Mouse (Mus musculus): ENCODE results near the gene P3h3. TPM values are rescaled to one million over a fixed set of nuclear protein-coding genes. Genes with fewer than 3 reads are reported as not detected.

P3h3 gene
- polyA plus RNA-seq, 1 experiment = 9.3 TPM

DNA sequence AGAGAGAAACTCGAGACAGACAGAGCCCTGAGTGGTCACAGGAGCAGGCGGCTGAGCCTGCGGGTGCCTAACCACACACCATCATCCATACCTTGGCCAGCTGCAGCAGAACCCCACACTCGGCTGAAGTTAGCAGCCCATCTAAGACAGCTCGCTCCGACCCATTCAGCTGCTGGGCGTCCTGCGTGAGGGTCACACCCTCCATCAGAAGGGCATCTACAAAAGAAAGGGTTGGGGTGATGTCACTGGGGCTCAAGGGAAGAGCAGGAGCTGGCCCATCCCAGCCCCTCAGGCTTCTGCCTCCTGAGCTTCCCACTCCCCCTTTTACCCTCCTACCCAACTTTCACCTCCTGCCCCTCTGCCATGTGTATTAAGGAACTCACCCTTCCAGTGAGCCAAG lies 7.0 kb downstream of the P3h3 start:
- Histone ChIP-seq H3K36me3 (ENCODE audit: control insufficient read depth, insufficient read depth, low read length) (no peaks in the 10 kb centered on the region), H3K27ac (ENCODE audit: insufficient read depth, low read length) (no peak overlapping the region), H3K27me3 (ENCODE audit: control insufficient read depth, insufficient read depth, low read length) (no peaks in the 10 kb centered on the region), H3K4me1 (ENCODE audit: control insufficient read depth, insufficient read depth, insufficient read length) (no peaks in the 10 kb centered on the region), H3K4me3 (ENCODE audit: extremely low read depth, insufficient read depth, insufficient read length) (no peak overlapping the region)
- TF ChIP-seq POLR2A (IDR thresholded peaks at IDR 0.05; ENCODE audit: low read depth, low read length) (no peak), CTCF (IDR thresholded peaks at IDR 0.05; ENCODE audit: extremely low read depth, insufficient read depth, insufficient read length, insufficient replicate concordance) (no peak)
- DNase-seq (ENCODE audit: low read depth in 1 of 2, low spot score in 2 of 2) = no peak
- WGBS = 69% methylated on average over 8 of the region's 8 CpGs

DNA sequence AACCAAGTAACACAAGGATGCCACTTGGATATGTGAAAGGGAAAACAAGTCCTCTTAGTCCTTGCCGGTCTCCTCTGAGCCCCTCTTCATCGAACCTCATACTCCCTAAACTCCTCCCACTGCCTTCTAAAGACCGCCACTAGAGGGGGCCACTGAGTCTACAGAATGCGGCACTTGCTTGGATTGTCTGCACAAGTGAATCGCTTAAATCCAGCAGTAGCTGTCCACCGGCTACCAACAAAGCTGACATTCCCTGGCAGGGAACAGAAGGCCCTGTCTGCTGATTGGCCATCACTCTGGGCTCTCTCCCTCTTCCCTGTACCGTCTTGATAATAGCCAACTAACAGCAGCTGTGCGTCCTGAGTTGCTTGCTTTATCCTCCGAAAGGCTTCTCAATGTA lies 10.2 kb downstream of the P3h3 start:
- 23% methylated on average over 9 of the region's 9 CpGs for WGBS
- peak; percentile 74 to 84 for DNase-seq (ENCODE audit: low read depth in 1 of 2, low spot score in 2 of 2)
- no peaks in the 10 kb centered on the region for H3K4me1 ChIP-seq (ENCODE audit: control insufficient read depth, insufficient read depth, insufficient read length)
- H3K27me3 ChIP-seq (ENCODE audit: control insufficient read depth, insufficient read depth, low read length) = no peaks in the 10 kb centered on the region
- TF ChIP-seq CTCF (IDR thresholded peaks at IDR 0.05; ENCODE audit: extremely low read depth, insufficient read depth, insufficient read length, insufficient replicate concordance) (peak; percentile 88; the same call in 1 of the 2 replicates), POLR2A (IDR thresholded peaks at IDR 0.05; ENCODE audit: low read depth, low read length) (no peak)
- no peak overlapping the region for H3K4me3 ChIP-seq (ENCODE audit: extremely low read depth, insufficient read depth, insufficient read length)
- H3K27ac ChIP-seq (ENCODE audit: insufficient read depth, low read length) = no peak overlapping the region
- H3K36me3 ChIP-seq (ENCODE audit: control insufficient read depth, insufficient read depth, low read length) = no peaks in the 10 kb centered on the region

DNA sequence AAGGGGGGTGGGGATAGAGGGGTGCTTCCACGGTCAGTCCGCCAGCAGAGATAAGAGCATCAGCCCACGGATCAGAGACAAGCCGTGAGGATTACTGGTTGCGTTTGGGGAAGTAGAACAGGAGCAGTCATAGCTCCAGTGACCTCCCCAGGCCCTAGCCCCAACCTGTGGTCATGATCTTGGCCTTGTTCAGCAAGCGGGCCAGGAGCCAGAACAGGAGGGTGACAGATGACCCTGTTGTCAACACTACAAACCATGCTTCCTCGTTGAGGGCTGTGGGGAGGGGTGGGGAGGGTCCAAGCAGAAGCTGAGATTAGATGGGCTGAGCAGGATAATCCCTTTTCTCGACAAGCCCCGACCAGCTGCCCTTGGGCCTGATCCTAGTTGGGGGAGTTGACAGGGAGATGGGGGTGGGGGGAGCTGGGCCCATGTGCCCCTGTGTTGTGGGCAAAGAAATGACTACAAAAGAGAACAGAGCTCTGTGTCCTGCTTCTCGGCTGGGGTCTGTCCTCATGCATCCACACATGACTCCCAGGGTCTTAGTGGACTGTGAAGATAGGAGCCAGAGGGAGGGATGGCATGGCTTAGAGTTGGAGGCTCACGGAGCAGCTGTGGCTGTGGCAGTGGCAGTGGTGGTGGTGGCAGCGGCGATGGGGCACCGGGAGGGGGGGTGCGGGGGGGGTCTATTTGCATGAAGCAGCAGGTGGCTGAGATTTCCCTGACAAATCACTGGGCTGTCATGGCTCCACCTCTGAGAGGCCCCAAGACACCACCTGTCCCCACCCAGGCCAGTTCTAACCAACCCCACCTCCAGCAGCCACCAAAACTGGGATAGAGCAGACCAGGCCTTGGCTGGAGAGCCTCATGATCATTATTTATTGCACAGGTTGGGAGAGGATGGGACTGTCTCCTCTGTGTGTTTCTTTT lies 17.0 kb downstream of the P3h3 start, which contains the start of gene Gnb3:
Gene Gnb3 (minus strand): TSS at position 35 of the 927 bp plus-strand sequence.
- Histone ChIP-seq H3K27ac (ENCODE audit: insufficient read depth, low read length) (no peak within 1 kb of the TSS), H3K36me3 (ENCODE audit: control insufficient read depth, insufficient read depth, low read length) (no peaks in the 10 kb centered on the region), H3K4me3 (ENCODE audit: extremely low read depth, insufficient read depth, insufficient read length) (no peak within 1 kb of the TSS), H3K27me3 (ENCODE audit: control insufficient read depth, insufficient read depth, low read length) (no peaks in the 10 kb centered on the region), H3K4me1 (ENCODE audit: control insufficient read depth, insufficient read depth, insufficient read length) (no peaks in the 10 kb centered on the region; the same call in 1 of the 2 replicates)
- no peak for TF ChIP-seq POLR2A (IDR thresholded peaks at IDR 0.05; ENCODE audit: low read depth, low read length)
- no peak for TF ChIP-seq CTCF (IDR thresholded peaks at IDR 0.05; ENCODE audit: extremely low read depth, insufficient read depth, insufficient read length, insufficient replicate concordance)
- DNase-seq (ENCODE audit: low read depth in 1 of 2, low spot score in 2 of 2) = peak in 1 of 2 experiments; percentile 17
- 48% methylated on average over 15 of the region's 15 CpGs for WGBS

DNA sequence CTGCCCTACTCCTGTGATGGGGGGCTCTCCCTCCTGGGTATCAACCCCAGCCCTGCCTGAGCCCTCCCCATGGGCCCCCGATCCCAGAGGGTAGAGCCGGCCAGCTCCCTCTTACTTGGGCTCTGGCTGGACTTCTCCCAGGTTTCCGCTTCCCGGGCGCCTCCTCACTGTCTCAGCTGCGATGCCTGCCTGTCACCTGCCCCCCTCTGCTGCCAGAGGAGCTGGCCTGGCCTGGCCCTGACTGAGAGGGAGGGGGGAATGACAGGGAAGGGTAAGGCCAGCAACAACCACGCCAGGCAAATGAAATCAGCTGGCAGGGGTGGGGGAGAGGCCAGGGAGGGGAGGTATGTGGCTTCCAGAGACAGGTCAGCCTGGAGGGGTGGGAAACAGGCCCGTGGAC lies 17.7 kb downstream of the P3h3 start:
- H3K4me1 ChIP-seq (ENCODE audit: control insufficient read depth, insufficient read depth, insufficient read length) = no peaks in the 10 kb centered on the region; the same call in 1 of the 2 replicates
- H3K27ac ChIP-seq (ENCODE audit: insufficient read depth, low read length) = no peak overlapping the region
- H3K4me3 ChIP-seq (ENCODE audit: extremely low read depth, insufficient read depth, insufficient read length) = no peak overlapping the region
- H3K27me3 ChIP-seq (ENCODE audit: control insufficient read depth, insufficient read depth, low read length) = no peaks in the 10 kb centered on the region
- TF ChIP-seq CTCF (IDR thresholded peaks at IDR 0.05; ENCODE audit: extremely low read depth, insufficient read depth, insufficient read length, insufficient replicate concordance) = no peak
- no peak for DNase-seq (ENCODE audit: low read depth in 1 of 2, low spot score in 2 of 2)
- no peaks in the 10 kb centered on the region for H3K36me3 ChIP-seq (ENCODE audit: control insufficient read depth, insufficient read depth, low read length)
- 54% methylated on average over 8 of the region's 8 CpGs for WGBS

GRCm38 (mm10) chr6:124836411-124836810 lies 21.1 kb downstream of the P3h3 start:
- no peaks in the 10 kb centered on the region; the same call in 1 of the 2 replicates for H3K4me1 ChIP-seq (ENCODE audit: control insufficient read depth, insufficient read depth, insufficient read length)
- TF ChIP-seq POLR2A (IDR thresholded peaks at IDR 0.05; ENCODE audit: low read depth, low read length) = no peak
- no peak for TF ChIP-seq CTCF (IDR thresholded peaks at IDR 0.05; ENCODE audit: extremely low read depth, insufficient read depth, insufficient read length, insufficient replicate concordance)
- 82% methylated on average over 7 of the region's 7 CpGs for WGBS

DNA sequence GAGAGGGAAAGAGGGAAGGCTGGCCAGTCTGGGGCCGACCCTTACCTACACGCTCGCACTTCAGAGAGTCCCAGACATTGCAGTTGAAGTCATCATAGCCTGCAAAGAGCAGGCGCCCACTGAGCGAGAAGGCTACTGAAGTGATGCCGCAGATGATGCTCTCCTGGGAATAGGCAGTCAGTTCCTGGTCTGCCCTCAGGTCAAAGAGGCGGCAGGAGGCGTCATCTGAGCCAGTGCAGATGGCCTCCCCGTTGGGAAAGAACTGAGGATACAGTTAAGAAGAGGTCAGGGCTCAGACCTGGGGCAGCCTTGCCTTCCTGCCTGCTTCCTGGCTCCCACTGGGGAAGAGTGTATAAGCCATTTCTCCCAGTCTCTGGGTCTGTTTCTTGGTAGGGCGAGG lies 22.0 kb downstream of the P3h3 start:
- no peak overlapping the region for H3K4me3 ChIP-seq (ENCODE audit: extremely low read depth, insufficient read depth, insufficient read length)
- no peak overlapping the region for H3K27ac ChIP-seq (ENCODE audit: insufficient read depth, low read length)
- TF ChIP-seq CTCF (IDR thresholded peaks at IDR 0.05; ENCODE audit: extremely low read depth, insufficient read depth, insufficient read length, insufficient replicate concordance) (no peak), POLR2A (IDR thresholded peaks at IDR 0.05; ENCODE audit: low read depth, low read length) (no peak)
- DNase-seq (ENCODE audit: low read depth in 1 of 2, low spot score in 2 of 2) = no peak
- no peaks in the 10 kb centered on the region for H3K36me3 ChIP-seq (ENCODE audit: control insufficient read depth, insufficient read depth, low read length)
- WGBS = 98% methylated on average over 10 of the region's 10 CpGs
- H3K27me3 ChIP-seq (ENCODE audit: control insufficient read depth, insufficient read depth, low read length) = no peaks in the 10 kb centered on the region
- no peaks in the 10 kb centered on the region; the same call in 1 of the 2 replicates for H3K4me1 ChIP-seq (ENCODE audit: control insufficient read depth, insufficient read depth, insufficient read length)

More at GRCm38 (mm10) chr6:124836411-124836810, 21.1 kb downstream of the P3h3 start:
- Histone ChIP-seq H3K36me3 (ENCODE audit: control insufficient read depth, insufficient read depth, low read length) (no peaks in the 10 kb centered on the region), H3K27me3 (ENCODE audit: control insufficient read depth, insufficient read depth, low read length) (no peaks in the 10 kb centered on the region), H3K4me3 (ENCODE audit: extremely low read depth, insufficient read depth, insufficient read length) (no peak overlapping the region), H3K27ac (ENCODE audit: insufficient read depth, low read length) (no peak overlapping the region)
- no peak for DNase-seq (ENCODE audit: low read depth in 1 of 2, low spot score in 2 of 2)
